In genomic region chr10:29532821-29533715, GRCm38 (mm10) we compare ENCODE assay signal across 8 mouse cellular contexts. TPM values are rescaled to one million over a fixed set of nuclear protein-coding genes. Genes with fewer than 3 reads are reported as not detected.
DNase-seq lines count a peak whose midpoint lies in the region; ATAC-seq and TF ChIP-seq lines count a peak whose summit lies in the region.

No protein-coding gene starts in this region.

- peak overlapping the region; percentile 66 for H3K4me3 ChIP-seq in embryonic facial prominence, embryonic 11.5 days (ENCODE audit: low read depth, low read length)
- H3K4me3 ChIP-seq in intestine, postnatal 0 days (ENCODE audit: low read depth, low read length): peak overlapping the region; percentile 69

- ATAC-seq in embryonic facial prominence, embryonic 11.5 days (replicated peaks; ENCODE audit: insufficient number of reproducible peaks, low FRiP score, low TSS enrichment, low read depth): peak; percentile 58
- ATAC-seq in intestine, postnatal 0 days: no peak

- TF ChIP-seq CTCF in intestine, postnatal 0 days (IDR thresholded peaks at IDR 0.05; ENCODE audit: low read depth): peak; percentile 83

- no peaks in the 10 kb centered on the region for H3K36me3 ChIP-seq in embryonic facial prominence, embryonic 11.5 days (replicated peaks; ENCODE audit: control insufficient read depth, insufficient read depth, low read depth, low read length)
- H3K36me3 ChIP-seq in intestine, postnatal 0 days (ENCODE audit: control insufficient read depth, insufficient read depth): no peaks in the 10 kb centered on the region

- peaks cover 3% of the 10 kb centered on the region; the same call in 1 of the 2 replicates for H3K4me1 ChIP-seq in embryonic facial prominence, embryonic 11.5 days (ENCODE audit: control insufficient read depth, insufficient read depth, low read length)
- H3K4me1 ChIP-seq in intestine, postnatal 0 days (replicated peaks; ENCODE audit: control insufficient read depth, insufficient read depth, low read length): no peaks in the 10 kb centered on the region

- intact Hi-C loops in left cerebral cortex, postnatal 25 days (cut with DNase I): loop anchor here (1.0 to 10.0 kb wide), 5 partner anchors 662 to 1272 kb away; partner anchors contain the start of gene Ncoa7

- DNase-seq in brain, adult 2 months (ENCODE audit: low read depth, low spot score): peak; percentile 92
- DNase-seq in embryonic facial prominence, embryonic 11.5 days (ENCODE audit: low spot score): peak; percentile 91
- peak; percentile 56 to 75 for DNase-seq in heart, adult 18-20 months
- peak; percentile 85 to 93 for DNase-seq in left cerebral cortex, postnatal 25 days (ENCODE audit: low spot score in 2 of 2)
- DNase-seq in mesoderm, embryonic 11.5 days (ENCODE audit: low read depth, low spot score): peak; percentile 85
- peak; percentile 75 to 76 for DNase-seq in right cerebral cortex, postnatal 36 days (ENCODE audit: low spot score in 2 of 2)
- no peak for DNase-seq in c-Kit-positive CD71-positive TER-119-positive erythroid progenitor cells, embryonic 14.5 days (ENCODE audit: low spot score)

- under 1% methylated on average over 30 of the region's 30 CpGs for WGBS in embryonic facial prominence, embryonic 11.5 days
- WGBS in intestine, postnatal 0 days: 2% methylated on average over 30 of the region's 30 CpGs

- H3K27me3 ChIP-seq in embryonic facial prominence, embryonic 11.5 days (ENCODE audit: control insufficient read depth, insufficient read depth, low read length): peaks cover 4% of the 10 kb centered on the region; the same call in 1 of the 2 replicates
- H3K27me3 ChIP-seq in intestine, postnatal 0 days (replicated peaks; ENCODE audit: control insufficient read depth, insufficient read depth, low read length): peaks cover 26% of the 10 kb centered on the region; the same call in 1 of the 2 replicates

- H3K9ac ChIP-seq in embryonic facial prominence, embryonic 11.5 days (replicated peaks; ENCODE audit: low read length): peak overlapping the region; percentile 59
- no peak overlapping the region for H3K9ac ChIP-seq in intestine, postnatal 0 days (ENCODE audit: low read depth, low read length)

- H3K4me2 ChIP-seq in embryonic facial prominence, embryonic 11.5 days (ENCODE audit: low read depth, low read length): peak overlapping the region; percentile 86
- H3K4me2 ChIP-seq in intestine, postnatal 0 days (replicated peaks; ENCODE audit: low read depth): peak overlapping the region; percentile 95

- H3K27ac ChIP-seq in embryonic facial prominence, embryonic 11.5 days (replicated peaks; ENCODE audit: low read depth, low read length): no peak overlapping the region
- H3K27ac ChIP-seq in intestine, postnatal 0 days (ENCODE audit: low read depth, low read length): no peak overlapping the region

- H3K9me3 ChIP-seq in embryonic facial prominence, embryonic 11.5 days (replicated peaks; ENCODE audit: control insufficient read depth, low read length): no peaks in the 10 kb centered on the region
- no peaks in the 10 kb centered on the region for H3K9me3 ChIP-seq in intestine, postnatal 0 days (ENCODE audit: control insufficient read depth)

RNA-seq across cellular contexts. Expression of gene Rspo3, which starts 2.6 kb away (rescaled TPM):
- 11.4 and 14.2 TPM in 2 replicates for polyA plus RNA-seq in embryonic facial prominence, embryonic 11.5 days (2014; fragmentation: Nextera tagmentation; extraction: Ambion mirVana)
- under 1 TPM; 0.20 to 0.33 TPM for total RNA-seq in heart, adult 18-20 months (2021)
- 4.7 and 6.2 TPM in 2 replicates for polyA plus RNA-seq in intestine, postnatal 0 days (2015; fragmentation: Nextera tagmentation; extraction: Ambion mirVana)
- total RNA-seq in left cerebral cortex, postnatal 25 days (2021): 10 to 100 TPM; 12.4 to 13.8 TPM

Comparison
In these comparisons a context has a peak if more than half of its experiments do, and no peak if none do; other contexts are left out.
1. RNA of gene Rspo3, which starts 2.6 kb away (total RNA-seq): 12.4 to 13.8 TPM in left cerebral cortex, postnatal 25 days; 0.20 to 0.33 TPM in heart, adult 18-20 months; every median in the first group is over 10 times any median in the second.